Mouse (Mus musculus) erythroblast, embryonic 14.5 days (primary cell): ENCODE results near the gene Igsf6. TPM values are rescaled to one million over a fixed set of nuclear protein-coding genes. Genes with fewer than 3 reads are reported as not detected.

Experiments
- H3K27me3 ChIP-seq: 2 replicates; pipeline ENCODE4 v1.6.1; 2012; ENCODE audit warnings: inconsistent platforms; ENCODE audit not compliant: control insufficient read depth
- H3K36me3 ChIP-seq: 2 replicates; pipeline ENCODE4 v1.6.1; 2012; ENCODE audit warnings: mild to moderate bottlenecking, inconsistent platforms; ENCODE audit not compliant: control insufficient read depth
- H3K4me1 ChIP-seq: 2 replicates; pipeline ENCODE4 v1.6.1; 2012; ENCODE audit warnings: inconsistent platforms; ENCODE audit not compliant: control insufficient read depth
- H3K4me3 ChIP-seq: replicated peaks from 2 replicates; pipeline ENCODE3; 2012; ENCODE audit warnings: moderate library complexity, mild to moderate bottlenecking, inconsistent platforms
- H3K9me3 ChIP-seq: 2 replicates; pipeline ENCODE4 v1.6.1; 2012; ENCODE audit warnings: low read length, inconsistent platforms, mixed read lengths; ENCODE audit not compliant: control insufficient read depth
- GATA1 ChIP-seq: IDR thresholded peaks from 2 replicates; pipeline ENCODE4 v1.6.1; 2012; ENCODE audit warnings: low read length, inconsistent platforms, mixed read lengths
- TAL1 ChIP-seq: IDR thresholded peaks from 3 replicates; pipeline ENCODE4 v1.6.1; 2012; ENCODE audit warnings: low read length, inconsistent platforms, mixed read lengths
- polyA plus RNA-seq: library from polyadenylated mRNA; stranded (reverse); fragments of >175 nt; gene quantifications from 2 replicates; pipeline ENCODE4 v1.2.3, GENCODE M21; 2012

Igsf6 gene
- polyA plus RNA-seq, 1 experiment = 0.01 TPM

- Histone ChIP-seq H3K36me3 (no peaks in the 10 kb centered on the region), H3K27me3 (peaks cover 2% of the 10 kb centered on the region; the same call in 1 of the 2 replicates), H3K4me3 (no peak overlapping the region), H3K9me3 (no peaks in the 10 kb centered on the region), H3K4me1 (no peaks in the 10 kb centered on the region)
- TF ChIP-seq TAL1 (no peak), GATA1 (no peak)
These were observed 11.1 kb upstream of the Igsf6 start for GRCm38 (mm10) chr7:121085500-121085899.

- Histone ChIP-seq H3K9me3 (no peaks in the 10 kb centered on the region), H3K36me3 (no peaks in the 10 kb centered on the region), H3K4me3 (no peak overlapping the region), H3K27me3 (peaks cover 2% of the 10 kb centered on the region; the same call in 1 of the 2 replicates), H3K4me1 (no peaks in the 10 kb centered on the region)
- no peak for TF ChIP-seq GATA1
- no peak for TF ChIP-seq TAL1
These were observed 10.6 kb upstream of the Igsf6 start for GRCm38 (mm10) chr7:121084840-121085453.

- Histone ChIP-seq H3K36me3 (peaks cover 8% of the 10 kb centered on the region), H3K9me3 (no peaks in the 10 kb centered on the region), H3K4me3 (no peak overlapping the region), H3K4me1 (no peaks in the 10 kb centered on the region), H3K27me3 (peaks cover 2% of the 10 kb centered on the region; the same call in 1 of the 2 replicates)
- TF ChIP-seq GATA1 = no peak
- no peak for TF ChIP-seq TAL1
These were observed 8.7 kb upstream of the Igsf6 start for GRCm38 (mm10) chr7:121082949-121083513.

- H3K27me3 ChIP-seq = peaks cover 2% of the 10 kb centered on the region; the same call in 1 of the 2 replicates
- no peaks in the 10 kb centered on the region for H3K9me3 ChIP-seq
- no peak overlapping the region for H3K4me3 ChIP-seq
- peaks cover 19% of the 10 kb centered on the region for H3K36me3 ChIP-seq
- no peak for TF ChIP-seq GATA1
- TF ChIP-seq TAL1 = no peak
- H3K4me1 ChIP-seq = no peaks in the 10 kb centered on the region
These were observed 7.4 kb upstream of the Igsf6 start for GRCm38 (mm10) chr7:121081816-121082215.

- TF ChIP-seq GATA1 = no peak
- TF ChIP-seq TAL1 = no peak
- Histone ChIP-seq H3K36me3 (peaks cover 21% of the 10 kb centered on the region), H3K4me3 (no peak within 1 kb of the TSS)
These were observed 7.0 kb upstream of the Igsf6 start, which contains the start of gene Otoa for GRCm38 (mm10) chr7:121081350-121081749. Otoa (plus strand) TSS chr7:121081650.

GRCm38 (mm10) chr7:121077829-121078228, 3.5 kb upstream of the Igsf6 start:
- Histone ChIP-seq H3K4me3 (no peak overlapping the region), H3K9me3 (no peaks in the 10 kb centered on the region), H3K27me3 (no peaks in the 10 kb centered on the region), H3K4me1 (no peaks in the 10 kb centered on the region), H3K36me3 (peaks cover 38% of the 10 kb centered on the region)
- no peak for TF ChIP-seq TAL1
- no peak for TF ChIP-seq GATA1

More at GRCm38 (mm10) chr7:121081350-121081749, 7.0 kb upstream of the Igsf6 start, which contains the start of gene Otoa:
- Histone ChIP-seq H3K9me3 (no peaks in the 10 kb centered on the region), H3K27me3 (no peaks in the 10 kb centered on the region), H3K4me1 (no peaks in the 10 kb centered on the region)

GRCm38 (mm10) chr7:121077311-121077710, 2.9 kb upstream of the Igsf6 start:
- Histone ChIP-seq H3K4me1 (no peaks in the 10 kb centered on the region), H3K36me3 (peaks cover 38% of the 10 kb centered on the region), H3K4me3 (no peak overlapping the region), H3K27me3 (no peaks in the 10 kb centered on the region), H3K9me3 (no peaks in the 10 kb centered on the region)
- no peak for TF ChIP-seq TAL1
- no peak for TF ChIP-seq GATA1

- H3K27me3 ChIP-seq = no peaks in the 10 kb centered on the region
- no peak for TF ChIP-seq GATA1
- no peak for TF ChIP-seq TAL1
- peaks cover 53% of the 10 kb centered on the region for H3K36me3 ChIP-seq
- no peaks in the 10 kb centered on the region for H3K4me1 ChIP-seq
- no peaks in the 10 kb centered on the region for H3K9me3 ChIP-seq
- H3K4me3 ChIP-seq = no peak overlapping the region
These were observed 1.0 kb upstream of the Igsf6 start for GRCm38 (mm10) chr7:121075416-121075815.

GRCm38 (mm10) chr7:121074801-121075400, 529 bp upstream of the Igsf6 start:
- Histone ChIP-seq H3K27me3 (no peaks in the 10 kb centered on the region), H3K4me1 (no peaks in the 10 kb centered on the region), H3K9me3 (no peaks in the 10 kb centered on the region), H3K36me3 (peaks cover 58% of the 10 kb centered on the region), H3K4me3 (no peak overlapping the region)
- TF ChIP-seq TAL1 (no peak), GATA1 (no peak)
